Mouse (Mus musculus) ES-Bruce4 (cell line): ENCODE measurements around the gene Bcl11b.

Experiments
- CTCF ChIP-seq: IDR thresholded peaks from one replicate; pipeline ENCODE4 v1.8.1; 2011; ENCODE audit warnings: low read depth, low read length
- POLR2A ChIP-seq: IDR thresholded peaks from one replicate; pipeline ENCODE4 v1.8.1; 2011; ENCODE audit warnings: low read length; ENCODE audit not compliant: insufficient read depth

DNA sequence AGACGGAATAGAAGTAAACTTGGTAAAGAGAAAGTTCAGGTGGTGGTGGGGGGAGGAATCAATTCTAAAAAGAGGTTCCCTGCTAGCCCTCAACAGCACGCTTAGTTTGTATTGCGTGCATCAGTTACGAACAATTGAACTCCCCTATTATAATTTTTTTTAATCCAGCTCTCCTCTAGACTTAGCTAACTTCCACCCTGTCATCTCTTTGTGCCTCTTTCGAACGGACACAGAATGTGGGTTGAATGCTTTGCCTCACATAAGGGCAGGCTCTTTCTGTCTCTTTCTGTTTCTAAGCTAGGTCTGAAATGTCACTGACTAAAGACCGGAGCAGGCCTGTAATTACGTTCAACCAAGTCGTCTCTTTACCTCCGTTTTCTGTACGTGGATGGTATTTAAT lies 28.9 kb downstream of the Bcl11b start:
- no peak for TF ChIP-seq CTCF
- TF ChIP-seq POLR2A = no peak
